Mouse (Mus musculus): Measurements from ENCODE around the gene Stmn3. TPM values are rescaled to one million over a fixed set of nuclear protein-coding genes. Genes with fewer than 3 reads are reported as not detected.

The Stmn3 gene
- polyA plus RNA-seq, 1 experiment from 2014 or later = 54.8 TPM

DNA sequence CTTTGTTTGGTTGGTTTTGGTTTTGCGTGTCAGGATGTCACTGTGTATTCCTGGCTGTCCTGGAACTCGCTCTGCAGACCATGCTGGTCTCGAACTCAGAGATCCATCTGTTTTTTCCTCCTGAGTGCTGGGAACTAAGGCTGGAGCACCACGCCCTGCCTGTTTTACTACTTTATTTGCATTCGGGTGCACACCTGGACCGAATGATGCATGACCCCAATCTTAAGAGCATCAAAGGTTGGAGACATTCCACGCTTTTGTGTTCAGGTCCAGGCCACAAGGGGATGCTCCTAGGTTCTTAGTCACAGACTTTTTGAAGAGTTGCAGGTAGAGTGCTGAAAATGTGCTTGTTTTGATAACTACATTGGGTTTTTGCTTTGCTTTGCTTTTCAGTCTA lies 5.8 kb upstream of the Stmn3 start:
- H3K9ac ChIP-seq (replicated peaks; ENCODE audit: low read depth, low read length) = peak overlapping the region; percentile 25
- H3K27me3 ChIP-seq (ENCODE audit: control insufficient read depth, insufficient read depth, low read length) = no peaks in the 10 kb centered on the region
- peak overlapping the region; percentile 57 for H3K4me3 ChIP-seq (ENCODE audit: low read depth, low read length)
- peak overlapping the region; percentile 56; the same call in 1 of the 2 replicates for H3K27ac ChIP-seq (ENCODE audit: low read length)
- H3K4me1 ChIP-seq (ENCODE audit: control insufficient read depth, insufficient read depth, low read length) = 0 out of 2 replicates have a peak, but pooled peaks cover 4% of the 10 kb centered on the region
- peaks cover 30% of the 10 kb centered on the region for H3K36me3 ChIP-seq (ENCODE audit: control insufficient read depth, insufficient read depth, low read length)
- peak overlapping the region; percentile 61 for H3K4me2 ChIP-seq (replicated peaks; ENCODE audit: low read depth, low read length)
- 14% methylated on average over 7 of the region's 7 CpGs for WGBS
- ATAC-seq (ENCODE audit: insufficient number of reproducible peaks, insufficient read depth, low FRiP score, low read depth) = peak; percentile 29; the same call in 1 of the 2 replicates
- H3K9me3 ChIP-seq (ENCODE audit: control insufficient read depth, low read depth, low read length) = no peaks in the 10 kb centered on the region

GRCm38 (mm10) chr2:181319248-181320102 lies 5.2 kb upstream of the Stmn3 start, which contains the start of gene Rtel1:
TSS of gene Rtel1 (plus strand) at chr2:181319739.
- peak within 1 kb of the TSS; percentile 56 for H3K27ac ChIP-seq (ENCODE audit: low read length)
- H3K9me3 ChIP-seq (ENCODE audit: control insufficient read depth, low read depth, low read length) = no peaks in the 10 kb centered on the region
- H3K4me1 ChIP-seq (ENCODE audit: control insufficient read depth, insufficient read depth, low read length) = 0 out of 2 replicates have a peak, but pooled peaks cover 4% of the 10 kb centered on the region
- ATAC-seq (ENCODE audit: insufficient number of reproducible peaks, insufficient read depth, low FRiP score, low read depth) = peak; percentile 91
- H3K36me3 ChIP-seq (ENCODE audit: control insufficient read depth, insufficient read depth, low read length) = peaks cover 24% of the 10 kb centered on the region
- 6% methylated on average over 40 of the region's 40 CpGs for WGBS
- H3K9ac ChIP-seq (replicated peaks; ENCODE audit: low read depth, low read length) = peak within 1 kb of the TSS; percentile 25
- H3K27me3 ChIP-seq (ENCODE audit: control insufficient read depth, insufficient read depth, low read length) = peaks cover 4% of the 10 kb centered on the region; the same call in 1 of the 2 replicates
- H3K4me2 ChIP-seq (replicated peaks; ENCODE audit: low read depth, low read length) = peak within 1 kb of the TSS; percentile 61
- H3K4me3 ChIP-seq (ENCODE audit: low read depth, low read length) = peak within 1 kb of the TSS; percentile 57

GRCm38 (mm10) chr2:181313344-181314079 lies 788 bp downstream of the Stmn3 start:
- 4% methylated on average over 35 of the region's 35 CpGs for WGBS
- Histone ChIP-seq H3K9ac (replicated peaks; ENCODE audit: low read depth, low read length) (no peak overlapping the region), H3K27me3 (ENCODE audit: control insufficient read depth, insufficient read depth, low read length) (peaks cover 16% of the 10 kb centered on the region), H3K27ac (ENCODE audit: low read length) (no peak overlapping the region), H3K4me2 (replicated peaks; ENCODE audit: low read depth, low read length) (peak overlapping the region; percentile 6; the same call in 1 of the 2 replicates), H3K4me1 (ENCODE audit: control insufficient read depth, insufficient read depth, low read length) (no peaks in the 10 kb centered on the region), H3K36me3 (ENCODE audit: control insufficient read depth, insufficient read depth, low read length) (no peaks in the 10 kb centered on the region), H3K4me3 (ENCODE audit: low read depth, low read length) (peak overlapping the region; percentile 6), H3K9me3 (ENCODE audit: control insufficient read depth, low read depth, low read length) (no peaks in the 10 kb centered on the region)
- peak; percentile 46; the same call in 1 of the 2 replicates for ATAC-seq (ENCODE audit: insufficient number of reproducible peaks, insufficient read depth, low FRiP score, low read depth)

DNA sequence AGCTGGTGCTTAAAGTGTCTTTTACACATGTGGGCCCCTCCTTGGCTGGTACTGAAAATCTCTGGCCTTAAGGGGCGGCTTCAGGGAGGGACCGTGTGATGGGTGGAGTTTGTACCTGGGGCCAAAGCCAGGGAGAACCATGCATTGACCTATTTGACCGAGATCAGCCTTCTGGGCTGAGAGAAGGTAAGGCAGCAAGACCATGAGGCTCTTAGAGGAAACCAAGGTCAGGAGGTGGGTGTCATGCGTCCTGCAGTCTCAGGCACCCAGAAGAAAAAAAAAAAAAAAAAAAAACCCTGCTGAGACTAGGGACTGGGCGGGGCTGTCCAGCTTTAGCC lies 1.3 kb downstream of the Stmn3 start:
- no peaks in the 10 kb centered on the region for H3K36me3 ChIP-seq (ENCODE audit: control insufficient read depth, insufficient read depth, low read length)
- H3K27me3 ChIP-seq (ENCODE audit: control insufficient read depth, insufficient read depth, low read length) = peaks cover 16% of the 10 kb centered on the region
- no peak for ATAC-seq (ENCODE audit: insufficient number of reproducible peaks, insufficient read depth, low FRiP score, low read depth)
- no peak overlapping the region for H3K4me2 ChIP-seq (replicated peaks; ENCODE audit: low read depth, low read length)
- H3K4me1 ChIP-seq (ENCODE audit: control insufficient read depth, insufficient read depth, low read length) = no peaks in the 10 kb centered on the region
- no peaks in the 10 kb centered on the region for H3K9me3 ChIP-seq (ENCODE audit: control insufficient read depth, low read depth, low read length)
- WGBS = 17% methylated on average over 5 of the region's 5 CpGs
- H3K27ac ChIP-seq (ENCODE audit: low read length) = no peak overlapping the region
- H3K4me3 ChIP-seq (ENCODE audit: low read depth, low read length) = peak overlapping the region; percentile 6; the same call in 1 of the 2 replicates
- H3K9ac ChIP-seq (replicated peaks; ENCODE audit: low read depth, low read length) = no peak overlapping the region

DNA sequence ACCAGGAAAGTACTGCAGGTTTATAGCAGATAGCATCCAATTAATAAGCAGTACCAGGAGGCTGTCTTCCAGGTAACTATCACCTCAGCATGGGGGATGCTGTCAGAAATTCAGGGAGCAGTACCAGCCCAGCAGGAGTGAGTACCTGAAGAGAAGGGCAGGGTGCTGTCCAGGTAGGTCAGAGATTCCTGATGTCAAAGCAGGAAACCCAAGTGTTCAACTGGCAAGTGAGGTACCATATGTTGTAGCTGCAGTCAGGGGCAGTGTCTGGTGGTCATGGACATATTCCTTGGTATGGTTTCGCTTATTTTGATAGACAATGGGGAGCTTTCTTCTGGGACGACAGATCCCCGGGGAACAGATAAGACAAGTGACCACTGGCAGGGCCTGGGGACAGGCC lies 1.9 kb downstream of the Stmn3 start:
- H3K27ac ChIP-seq (ENCODE audit: low read length) = no peak overlapping the region
- whole genome bisulfite sequencing = 73% methylated on average over 3 of the region's 3 CpGs
- H3K36me3 ChIP-seq (ENCODE audit: control insufficient read depth, insufficient read depth, low read length) = no peaks in the 10 kb centered on the region
- no peaks in the 10 kb centered on the region for H3K9me3 ChIP-seq (ENCODE audit: control insufficient read depth, low read depth, low read length)
- ATAC-seq (ENCODE audit: insufficient number of reproducible peaks, insufficient read depth, low FRiP score, low read depth) = no peak
- H3K4me2 ChIP-seq (replicated peaks; ENCODE audit: low read depth, low read length) = no peak overlapping the region
- H3K27me3 ChIP-seq (ENCODE audit: control insufficient read depth, insufficient read depth, low read length) = peaks cover 16% of the 10 kb centered on the region
- no peak overlapping the region for H3K9ac ChIP-seq (replicated peaks; ENCODE audit: low read depth, low read length)
- H3K4me1 ChIP-seq (ENCODE audit: control insufficient read depth, insufficient read depth, low read length) = no peaks in the 10 kb centered on the region
- no peak overlapping the region for H3K4me3 ChIP-seq (ENCODE audit: low read depth, low read length)

- 0 out of 2 replicates have a peak, but pooled peaks have one; percentile 14 for ATAC-seq (ENCODE audit: insufficient number of reproducible peaks, insufficient read depth, low FRiP score, low read depth)
- 12% methylated on average over 30 of the region's 30 CpGs for WGBS
- no peak overlapping the region for H3K27ac ChIP-seq (ENCODE audit: low read length)
- peaks cover 7% of the 10 kb centered on the region; the same call in 1 of the 2 replicates for H3K27me3 ChIP-seq (ENCODE audit: control insufficient read depth, insufficient read depth, low read length)
- no peaks in the 10 kb centered on the region for H3K4me1 ChIP-seq (ENCODE audit: control insufficient read depth, insufficient read depth, low read length)
- no peaks in the 10 kb centered on the region for H3K9me3 ChIP-seq (ENCODE audit: control insufficient read depth, low read depth, low read length)
- H3K9ac ChIP-seq (replicated peaks; ENCODE audit: low read depth, low read length) = no peak overlapping the region
- peak overlapping the region; percentile 12; the same call in 1 of the 2 replicates for H3K4me2 ChIP-seq (replicated peaks; ENCODE audit: low read depth, low read length)
- H3K4me3 ChIP-seq (ENCODE audit: low read depth, low read length) = no peak overlapping the region
- no peaks in the 10 kb centered on the region for H3K36me3 ChIP-seq (ENCODE audit: control insufficient read depth, insufficient read depth, low read length)
Observed at GRCm38 (mm10) chr2:181307144-181307804, 7.0 kb downstream of the Stmn3 start.

DNA sequence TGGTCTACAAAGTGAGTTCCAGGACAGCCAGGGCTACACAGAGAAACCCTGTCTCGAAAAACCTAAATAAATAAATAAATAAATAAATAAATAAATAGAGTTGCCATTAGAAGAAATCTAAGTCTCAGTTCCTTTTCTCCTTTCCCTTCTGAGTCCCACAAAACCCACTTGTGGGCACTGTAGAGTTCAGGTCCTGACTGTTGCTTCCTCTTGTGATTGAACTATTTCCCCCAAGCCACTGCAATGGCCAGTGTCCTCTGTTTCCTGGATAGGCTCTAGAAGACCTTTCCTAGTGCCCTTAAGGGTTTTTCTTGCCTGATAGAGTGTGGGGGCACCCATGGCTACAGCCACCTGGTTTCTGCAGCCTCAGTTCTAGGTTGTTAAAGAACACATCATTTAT lies 9.4 kb downstream of the Stmn3 start:
- Histone ChIP-seq H3K4me2 (replicated peaks; ENCODE audit: low read depth, low read length) (no peak overlapping the region), H3K9ac (replicated peaks; ENCODE audit: low read depth, low read length) (no peak overlapping the region), H3K27ac (ENCODE audit: low read length) (no peak overlapping the region), H3K27me3 (ENCODE audit: control insufficient read depth, insufficient read depth, low read length) (peaks cover 7% of the 10 kb centered on the region; the same call in 1 of the 2 replicates), H3K9me3 (ENCODE audit: control insufficient read depth, low read depth, low read length) (peaks cover 3% of the 10 kb centered on the region; the same call in 1 of the 2 replicates), H3K36me3 (ENCODE audit: control insufficient read depth, insufficient read depth, low read length) (peaks cover 7% of the 10 kb centered on the region; the same call in 1 of the 2 replicates), H3K4me1 (ENCODE audit: control insufficient read depth, insufficient read depth, low read length) (no peaks in the 10 kb centered on the region), H3K4me3 (ENCODE audit: low read depth, low read length) (no peak overlapping the region)
- no peak for ATAC-seq (ENCODE audit: insufficient number of reproducible peaks, insufficient read depth, low FRiP score, low read depth)
- WGBS = 73% methylated on average over 1 of the region's 1 CpGs

DNA sequence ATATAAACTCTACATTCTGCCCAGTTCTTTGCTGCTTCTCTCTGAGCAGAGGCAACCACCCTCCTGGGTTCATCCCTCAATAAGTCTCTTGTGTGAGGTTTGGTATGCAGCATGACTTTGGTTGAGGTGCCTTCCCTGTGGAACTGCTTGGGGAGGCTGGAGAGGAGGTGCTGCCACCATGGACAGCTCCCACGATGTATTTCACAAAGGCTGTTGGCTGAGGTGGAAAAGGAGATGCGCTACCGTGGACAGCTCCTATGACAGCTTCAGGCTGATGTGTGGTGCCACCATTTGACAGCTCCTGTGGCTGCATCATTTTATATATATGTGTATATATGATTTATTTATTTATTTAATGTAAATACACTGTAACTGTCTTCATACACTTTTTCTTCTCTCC lies 12.3 kb downstream of the Stmn3 start:
- H3K9ac ChIP-seq (replicated peaks; ENCODE audit: low read depth, low read length) = no peak overlapping the region
- peaks cover 3% of the 10 kb centered on the region; the same call in 1 of the 2 replicates for H3K9me3 ChIP-seq (ENCODE audit: control insufficient read depth, low read depth, low read length)
- no peaks in the 10 kb centered on the region for H3K4me1 ChIP-seq (ENCODE audit: control insufficient read depth, insufficient read depth, low read length)
- no peak for ATAC-seq (ENCODE audit: insufficient number of reproducible peaks, insufficient read depth, low FRiP score, low read depth)
- no peak overlapping the region for H3K4me2 ChIP-seq (replicated peaks; ENCODE audit: low read depth, low read length)
- H3K36me3 ChIP-seq (ENCODE audit: control insufficient read depth, insufficient read depth, low read length) = peaks cover 7% of the 10 kb centered on the region; the same call in 1 of the 2 replicates
- H3K4me3 ChIP-seq (ENCODE audit: low read depth, low read length) = no peak overlapping the region
- H3K27ac ChIP-seq (ENCODE audit: low read length) = no peak overlapping the region
- H3K27me3 ChIP-seq (ENCODE audit: control insufficient read depth, insufficient read depth, low read length) = peaks cover 7% of the 10 kb centered on the region; the same call in 1 of the 2 replicates
- WGBS = 32% methylated on average over 3 of the region's 3 CpGs
